Mouse (Mus musculus): Measurements from ENCODE around the gene Oxsm. TPM values are rescaled to one million over a fixed set of nuclear protein-coding genes. Genes with fewer than 3 reads are reported as not detected.

Oxsm gene
- polyA plus RNA-seq, 1 experiment, result 3.7 TPM

- H3K27me3 ChIP-seq (ENCODE audit: control insufficient read depth, insufficient read depth, insufficient read length), result no peaks in the 10 kb centered on the region
- no peak overlapping the region for H3K4me3 ChIP-seq
- no peaks in the 10 kb centered on the region for H3K79me2 ChIP-seq (ENCODE audit: control insufficient read depth, insufficient read depth)
- H3K36me3 ChIP-seq (ENCODE audit: control insufficient read depth, insufficient read depth), result no peaks in the 10 kb centered on the region
- H3ac ChIP-seq (ENCODE audit: control insufficient read depth, insufficient read length), result no peak overlapping the region
- peak overlapping the region; percentile 38 for H3K4me2 ChIP-seq (ENCODE audit: low read depth)
- TF ChIP-seq MYOG (IDR thresholded peaks at IDR 0.05; ENCODE audit: control insufficient read depth in 1 of 3, insufficient read depth in 1 of 3, insufficient read length in 2 of 3, low read depth in 2 of 3) (no peak), REST (IDR thresholded peaks at IDR 0.05; ENCODE audit: insufficient read depth, insufficient read length) (no peak), CEBPB (IDR thresholded peaks at IDR 0.05; ENCODE audit: insufficient read depth, poor library complexity, severe bottlenecking) (no peak)
Observed at GRCm38 (mm10) chr14:16233515-16233914, 16.1 kb downstream of the Oxsm start.

- H3K79me2 ChIP-seq (ENCODE audit: control insufficient read depth, insufficient read depth), result no peaks in the 10 kb centered on the region
- H3K27me3 ChIP-seq (ENCODE audit: control insufficient read depth, insufficient read depth, insufficient read length), result no peaks in the 10 kb centered on the region
- no peak overlapping the region for H3ac ChIP-seq (ENCODE audit: control insufficient read depth, insufficient read length)
- TF ChIP-seq SRF (IDR thresholded peaks at IDR 0.05; ENCODE audit: control insufficient read depth, insufficient read length, low read depth) (no peak), MYOD1 (IDR thresholded peaks at IDR 0.05; ENCODE audit: control insufficient read depth in 1 of 3, insufficient read length in 2 of 3, low read depth in 2 of 3) (no peak), CEBPB (IDR thresholded peaks at IDR 0.05; ENCODE audit: insufficient read depth, poor library complexity, severe bottlenecking) (no peak), REST (IDR thresholded peaks at IDR 0.05; ENCODE audit: insufficient read depth, insufficient read length) (no peak), MAX (IDR thresholded peaks at IDR 0.05; ENCODE audit: low read depth) (no peak), TCF12 (IDR thresholded peaks at IDR 0.05; ENCODE audit: insufficient read depth, poor library complexity, severe bottlenecking) (no peak), POLR2A (IDR thresholded peaks at IDR 0.05; ENCODE audit: insufficient read length, low read depth) (no peak), POLR2AphosphoS2 (IDR thresholded peaks at IDR 0.05; ENCODE audit: insufficient read length, low read depth) (no peak)
- no peak overlapping the region for H3K4me2 ChIP-seq (ENCODE audit: low read depth)
- no peak overlapping the region for H3K4me3 ChIP-seq
- no peaks in the 10 kb centered on the region for H3K36me3 ChIP-seq (ENCODE audit: control insufficient read depth, insufficient read depth)
Observed at GRCm38 (mm10) chr14:16230581-16230980, 19.0 kb downstream of the Oxsm start.

- Histone ChIP-seq H3K36me3 (ENCODE audit: control insufficient read depth, insufficient read depth) (no peaks in the 10 kb centered on the region), H3K4me2 (ENCODE audit: low read depth) (no peak overlapping the region), H3K4me3 (no peak overlapping the region), H3ac (ENCODE audit: control insufficient read depth, insufficient read length) (no peak overlapping the region), H3K27me3 (ENCODE audit: control insufficient read depth, insufficient read depth, insufficient read length) (no peaks in the 10 kb centered on the region), H3K79me2 (ENCODE audit: control insufficient read depth, insufficient read depth) (no peaks in the 10 kb centered on the region)
- TF ChIP-seq TCF3 (IDR thresholded peaks at IDR 0.05; ENCODE audit: insufficient read length, low read depth), result no peak
- TF ChIP-seq E2F4 (IDR thresholded peaks at IDR 0.05; ENCODE audit: insufficient read depth), result no peak
- TF ChIP-seq CEBPB (IDR thresholded peaks at IDR 0.05; ENCODE audit: insufficient read depth, poor library complexity, severe bottlenecking), result no peak
- TF ChIP-seq MYOD1 (IDR thresholded peaks at IDR 0.05; ENCODE audit: control insufficient read depth in 1 of 3, insufficient read length in 2 of 3, low read depth in 2 of 3), result no peak
- no peak for TF ChIP-seq USF1 (IDR thresholded peaks at IDR 0.05; ENCODE audit: low read depth)
- no peak for TF ChIP-seq REST (IDR thresholded peaks at IDR 0.05; ENCODE audit: insufficient read depth, insufficient read length)
- TF ChIP-seq SRF (IDR thresholded peaks at IDR 0.05; ENCODE audit: control insufficient read depth, insufficient read length, low read depth), result no peak
- no peak for TF ChIP-seq POLR2AphosphoS2 (IDR thresholded peaks at IDR 0.05; ENCODE audit: insufficient read length, low read depth)
- TF ChIP-seq POLR2A (IDR thresholded peaks at IDR 0.05; ENCODE audit: insufficient read length, low read depth), result no peak
- no peak for TF ChIP-seq MAX (IDR thresholded peaks at IDR 0.05; ENCODE audit: low read depth)
- no peak for TF ChIP-seq TCF12 (IDR thresholded peaks at IDR 0.05; ENCODE audit: insufficient read depth, poor library complexity, severe bottlenecking)
- TF ChIP-seq MYOG (IDR thresholded peaks at IDR 0.05; ENCODE audit: control insufficient read depth in 1 of 3, insufficient read depth in 1 of 3, insufficient read length in 2 of 3, low read depth in 2 of 3), result no peak
Observed at GRCm38 (mm10) chr14:16229395-16229794, 20.2 kb downstream of the Oxsm start.

- Histone ChIP-seq H3K4me3 (no peak overlapping the region), H3K27me3 (ENCODE audit: control insufficient read depth, insufficient read depth, insufficient read length) (no peaks in the 10 kb centered on the region), H3K79me2 (ENCODE audit: control insufficient read depth, insufficient read depth) (no peaks in the 10 kb centered on the region), H3K4me2 (ENCODE audit: low read depth) (no peak overlapping the region), H3K36me3 (ENCODE audit: control insufficient read depth, insufficient read depth) (no peaks in the 10 kb centered on the region), H3ac (ENCODE audit: control insufficient read depth, insufficient read length) (no peak overlapping the region)
- TF ChIP-seq USF1 (IDR thresholded peaks at IDR 0.05; ENCODE audit: low read depth), result no peak
Observed at GRCm38 (mm10) chr14:16219015-16219414, 30.6 kb downstream of the Oxsm start.

GRCm38 (mm10) chr14:16207722-16208121 lies 41.9 kb downstream of the Oxsm start:
- TF ChIP-seq USF1 (IDR thresholded peaks at IDR 0.05; ENCODE audit: low read depth), result no peak
- no peak for TF ChIP-seq REST (IDR thresholded peaks at IDR 0.05; ENCODE audit: insufficient read depth, insufficient read length)
- no peak for TF ChIP-seq MYOG (IDR thresholded peaks at IDR 0.05; ENCODE audit: control insufficient read depth in 1 of 3, insufficient read depth in 1 of 3, insufficient read length in 2 of 3, low read depth in 2 of 3)
- TF ChIP-seq CEBPB (IDR thresholded peaks at IDR 0.05; ENCODE audit: insufficient read depth, poor library complexity, severe bottlenecking), result no peak
- Histone ChIP-seq H3K36me3 (ENCODE audit: control insufficient read depth, insufficient read depth) (no peaks in the 10 kb centered on the region), H3K4me3 (no peak overlapping the region), H3K4me2 (ENCODE audit: low read depth) (no peak overlapping the region), H3K79me2 (ENCODE audit: control insufficient read depth, insufficient read depth) (no peaks in the 10 kb centered on the region), H3ac (ENCODE audit: control insufficient read depth, insufficient read length) (no peak overlapping the region), H3K27me3 (ENCODE audit: control insufficient read depth, insufficient read depth, insufficient read length) (no peaks in the 10 kb centered on the region)

- Histone ChIP-seq H3K4me2 (ENCODE audit: low read depth) (no peak overlapping the region), H3K27me3 (ENCODE audit: control insufficient read depth, insufficient read depth, insufficient read length) (no peaks in the 10 kb centered on the region), H3K36me3 (ENCODE audit: control insufficient read depth, insufficient read depth) (no peaks in the 10 kb centered on the region), H3K4me3 (no peak overlapping the region), H3K79me2 (ENCODE audit: control insufficient read depth, insufficient read depth) (no peaks in the 10 kb centered on the region), H3ac (ENCODE audit: control insufficient read depth, insufficient read length) (no peak overlapping the region)
- TF ChIP-seq SRF (IDR thresholded peaks at IDR 0.05; ENCODE audit: control insufficient read depth, insufficient read length, low read depth), result no peak
- TF ChIP-seq MYOD1 (IDR thresholded peaks at IDR 0.05; ENCODE audit: control insufficient read depth in 1 of 3, insufficient read length in 2 of 3, low read depth in 2 of 3), result no peak
- no peak for TF ChIP-seq MAX (IDR thresholded peaks at IDR 0.05; ENCODE audit: low read depth)
- TF ChIP-seq CEBPB (IDR thresholded peaks at IDR 0.05; ENCODE audit: insufficient read depth, poor library complexity, severe bottlenecking), result no peak
- TF ChIP-seq E2F4 (IDR thresholded peaks at IDR 0.05; ENCODE audit: insufficient read depth), result no peak
- TF ChIP-seq USF1 (IDR thresholded peaks at IDR 0.05; ENCODE audit: low read depth), result no peak
- TF ChIP-seq REST (IDR thresholded peaks at IDR 0.05; ENCODE audit: insufficient read depth, insufficient read length), result no peak
- no peak for TF ChIP-seq POLR2A (IDR thresholded peaks at IDR 0.05; ENCODE audit: insufficient read length, low read depth)
- TF ChIP-seq MYOG (IDR thresholded peaks at IDR 0.05; ENCODE audit: control insufficient read depth in 1 of 3, insufficient read depth in 1 of 3, insufficient read length in 2 of 3, low read depth in 2 of 3), result no peak
- TF ChIP-seq POLR2AphosphoS2 (IDR thresholded peaks at IDR 0.05; ENCODE audit: insufficient read length, low read depth), result no peak
- no peak for TF ChIP-seq TCF3 (IDR thresholded peaks at IDR 0.05; ENCODE audit: insufficient read length, low read depth)
- no peak for TF ChIP-seq TCF12 (IDR thresholded peaks at IDR 0.05; ENCODE audit: insufficient read depth, poor library complexity, severe bottlenecking)
Observed at GRCm38 (mm10) chr14:16201673-16202072, 47.9 kb downstream of the Oxsm start.

Data from myocyte (in vitro differentiated cells).